Mouse (Mus musculus): ENCODE measurements around the gene Prr12.

DNA sequence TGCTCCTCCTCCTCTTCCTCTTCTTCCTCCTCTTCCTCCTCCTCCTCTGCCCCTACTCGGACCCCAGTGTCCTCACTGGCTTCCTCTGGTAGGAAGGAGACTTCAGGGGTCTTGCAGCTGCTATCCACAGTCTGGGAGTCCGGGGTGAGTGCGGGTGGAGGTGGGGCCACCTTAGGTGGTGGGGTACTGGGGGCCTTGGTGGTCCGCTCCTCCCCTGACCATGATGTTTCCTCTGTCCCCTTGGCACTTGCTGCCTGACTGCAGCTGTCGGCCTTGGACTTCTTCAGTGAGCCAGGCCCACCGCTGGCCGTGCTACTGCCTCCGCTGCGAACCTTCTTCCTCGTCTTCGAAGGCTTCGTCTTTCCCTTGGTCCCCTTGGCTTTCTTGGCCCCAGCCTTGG lies 46.2 kb downstream of the Prr12 start:
- TF ChIP-seq CTCF (IDR thresholded peaks at IDR 0.05; ENCODE audit: low read depth) (no peak), EP300 (IDR thresholded peaks at IDR 0.05; ENCODE audit: low read depth) (no peak)

Data from liver, postnatal 0 days (tissue).